ENCODE assay signal across 9 mouse cellular contexts in genomic region chr15:84720291-84721204, GRCm38 (mm10). TPM values are rescaled to one million over a fixed set of nuclear protein-coding genes. Genes with fewer than 3 reads are reported as not detected.
A peak's percentile ranks its signal among the peaks of the same experiment; 100 is the strongest.
DNase-seq lines count a peak whose midpoint lies in the region; ATAC-seq lines count a peak whose summit lies in the region.
"Had no signal": no experiment of that assay in that cellular context is flagged by ENCODE, and none has a peak within 500 bp of the region (broad histone marks: within the 10 kb centered on the region; RNA-seq: fewer than 3 reads in every experiment).

No protein-coding gene starts in this region.

- peak overlapping the region; percentile 82 for H3K4me2 ChIP-seq in kidney, embryonic 14.5 days (replicated peaks; ENCODE audit: low read depth, low read length)
- peak overlapping the region; percentile 44 for H3K4me2 ChIP-seq in hindbrain, embryonic 13.5 days

- 5% methylated on average over 33 of the region's 33 CpGs for WGBS in kidney, embryonic 14.5 days
- WGBS in embryonic facial prominence, embryonic 10.5 days = 3% methylated on average over 33 of the region's 33 CpGs
- 5% methylated on average over 33 of the region's 33 CpGs for whole genome bisulfite sequencing in hindbrain, embryonic 13.5 days

- H3K36me3 ChIP-seq in kidney, embryonic 14.5 days (ENCODE audit: control insufficient read depth, insufficient read depth, low read length) = no peaks in the 10 kb centered on the region
- no peaks in the 10 kb centered on the region for H3K36me3 ChIP-seq in embryonic facial prominence, embryonic 10.5 days (replicated peaks)
- H3K36me3 ChIP-seq in hindbrain, embryonic 13.5 days = no peaks in the 10 kb centered on the region

- H3K9me3 ChIP-seq in kidney, embryonic 14.5 days (ENCODE audit: control insufficient read depth, low read length) = no peaks in the 10 kb centered on the region
- no peaks in the 10 kb centered on the region for H3K9me3 ChIP-seq in embryonic facial prominence, embryonic 10.5 days
- no peaks in the 10 kb centered on the region for H3K9me3 ChIP-seq in hindbrain, embryonic 13.5 days

- 0 out of 2 replicates have a peak, but pooled peaks cover 3% of the 10 kb centered on the region for H3K27me3 ChIP-seq in kidney, embryonic 14.5 days (ENCODE audit: control insufficient read depth, insufficient read depth, low read length)
- peaks cover 42% of the 10 kb centered on the region for H3K27me3 ChIP-seq in embryonic facial prominence, embryonic 10.5 days (replicated peaks; ENCODE audit: low read depth, poor library complexity, severe bottlenecking)
- H3K27me3 ChIP-seq in hindbrain, embryonic 13.5 days = peaks cover 43% of the 10 kb centered on the region

- peaks cover 18% of the 10 kb centered on the region for H3K4me1 ChIP-seq in kidney, embryonic 14.5 days (ENCODE audit: control insufficient read depth, insufficient read depth, low read length)
- H3K4me1 ChIP-seq in embryonic facial prominence, embryonic 10.5 days = peaks cover 38% of the 10 kb centered on the region
- H3K4me1 ChIP-seq in hindbrain, embryonic 13.5 days (replicated peaks) = peaks cover 16% of the 10 kb centered on the region

- no peak for DNase-seq in kidney, adult 8-10 months
- DNase-seq in embryonic facial prominence, embryonic 10.5 days (ENCODE audit: low spot score) = peak; percentile 73
- DNase-seq in lung, adult 18-20 months = peak; percentile 63 to 75
- peak; percentile 68 for DNase-seq in testis, postnatal 10 days (ENCODE audit: low spot score)
- DNase-seq in cerebellum, adult 9-11 months = no peak
- DNase-seq in cerebellum, adult 18-20 months = no peak

- H3K4me3 ChIP-seq in kidney, embryonic 14.5 days (ENCODE audit: low read length) = peak overlapping the region; percentile 40
- peak overlapping the region; percentile 56 for H3K4me3 ChIP-seq in embryonic facial prominence, embryonic 10.5 days
- peak overlapping the region; percentile 14 for H3K4me3 ChIP-seq in hindbrain, embryonic 13.5 days
- H3K4me3 ChIP-seq: myocyte had no signal

- H3K9ac ChIP-seq in kidney, embryonic 14.5 days (ENCODE audit: low read depth, low read length) = peak overlapping the region; percentile 48
- no peak overlapping the region for H3K9ac ChIP-seq in hindbrain, embryonic 13.5 days

- peak overlapping the region; percentile 37; the same call in 1 of the 2 replicates for H3K27ac ChIP-seq in kidney, embryonic 14.5 days (ENCODE audit: low read depth, low read length)
- H3K27ac ChIP-seq in embryonic facial prominence, embryonic 10.5 days (replicated peaks) = peak overlapping the region; percentile 78
- H3K27ac ChIP-seq in hindbrain, embryonic 13.5 days = no peak overlapping the region

- ATAC-seq in kidney, embryonic 14.5 days (ENCODE audit: low FRiP score, low TSS enrichment) = peak; percentile 54
- no peak for ATAC-seq in hindbrain, embryonic 13.5 days (ENCODE audit: low FRiP score)

RNA-seq across cellular contexts. Expression of gene Arhgap8, which starts 0.7 kb away (rescaled TPM):
- polyA plus RNA-seq in kidney, embryonic 14.5 days (2014; fragmentation: Nextera tagmentation; extraction: Ambion mirVana) = 8.7 and 10.2 TPM in 2 replicates
- 5.9 and 6.6 TPM in 2 replicates for polyA plus RNA-seq in embryonic facial prominence, embryonic 10.5 days (2016; fragmentation: Nextera tagmentation; extraction: Ambion mirVana)
- 1.0 TPM in 2 replicates for polyA plus RNA-seq in hindbrain, embryonic 13.5 days (2015; fragmentation: Nextera tagmentation; extraction: Ambion mirVana)
- polyA plus RNA-seq: myocyte had no signal

RNA-seq across cellular contexts. Expression of gene Prr5, which starts 51.1 kb away (rescaled TPM):
- polyA plus RNA-seq in kidney, embryonic 14.5 days (2014; fragmentation: Nextera tagmentation; extraction: Ambion mirVana) = 27.2 and 34.8 TPM in 2 replicates
- 16.2 and 17.7 TPM in 2 replicates for polyA plus RNA-seq in embryonic facial prominence, embryonic 10.5 days (2016; fragmentation: Nextera tagmentation; extraction: Ambion mirVana)
- 18.3 and 19.6 TPM in 2 replicates for polyA plus RNA-seq in hindbrain, embryonic 13.5 days (2015; fragmentation: Nextera tagmentation; extraction: Ambion mirVana)

Comparison
In these comparisons a context has a peak if more than half of its experiments do, and no peak if none do; other contexts are left out.
1. DNase-seq: peak in embryonic facial prominence, embryonic 10.5 days (single experiment), lung, adult 18-20 months (2 of 2) and testis, postnatal 10 days (single experiment); none in kidney, adult 8-10 months (0 of 2), cerebellum, adult 9-11 months (single experiment) and cerebellum, adult 18-20 months (0 of 2).
2. Peak in every context shown above with its lines, with median percentiles within 50 percentile points of each other: H3K4me3 ChIP-seq.